Mouse (Mus musculus) testis, adult 2 months (tissue): ENCODE measurements at regions not wholly inside any gene's neighbourhood (a gene's known extent, or its start where the extent isn't known, plus 50 kb on each side); places are given as distances from the start of the nearest gene placed in this dataset.
A peak's percentile ranks its signal among the peaks of the same experiment; 100 is the strongest.
"Not testable (repeated sequence)": the region's sequence is repeated elsewhere in the genome, so short reads cannot be mapped to it uniquely, and the experiment has no call there.

Source experiments
- H3K27ac ChIP-seq: fragments of 200-500 bp; 2 replicates; pipeline ENCODE4 v1.5.1; 2012; ENCODE audit warnings: low read depth, low read length; ENCODE audit not compliant: control insufficient read depth, insufficient read depth
- H3K27me3 ChIP-seq: fragments of 200-500 bp; 2 replicates; pipeline ENCODE4 v1.6.1; 2012; ENCODE audit warnings: mild to moderate bottlenecking, low read length, moderate library complexity; ENCODE audit not compliant: control insufficient read depth, insufficient read depth
- H3K36me3 ChIP-seq: fragments of 200-500 bp; 2 replicates; pipeline ENCODE4 v1.6.1; 2012; ENCODE audit warnings: mild to moderate bottlenecking, low read length; ENCODE audit not compliant: control insufficient read depth, insufficient read depth
- H3K4me1 ChIP-seq: fragments of 200-500 bp; 2 replicates; pipeline ENCODE4 v1.6.1; 2012; ENCODE audit warnings: low read length; ENCODE audit not compliant: control insufficient read depth, insufficient read depth
- H3K4me3 ChIP-seq: fragments of 200-500 bp; 2 replicates; pipeline ENCODE4 v1.5.1; 2012; ENCODE audit warnings: low read depth, mild to moderate bottlenecking, low read length, moderate library complexity, mixed read lengths; ENCODE audit not compliant: control insufficient read depth
- CTCF ChIP-seq: fragments of 200-500 bp; IDR thresholded peaks from 2 replicates; pipeline ENCODE4 v1.5.1; 2012; ENCODE audit warnings: low read depth, mild to moderate bottlenecking, inconsistent platforms, low read length, moderate library complexity; ENCODE audit not compliant: control insufficient read depth, insufficient read depth, insufficient replicate concordance
- POLR2A ChIP-seq: fragments of 200-500 bp; IDR thresholded peaks from 2 replicates; pipeline ENCODE4 v1.6.1; 2012; ENCODE audit warnings: low read depth, mild to moderate bottlenecking, inconsistent platforms, low read length, moderate library complexity; ENCODE audit not compliant: control insufficient read depth

GRCm38 (mm10) chr3:57945765-57946164 lies 97.9 kb upstream of the Pfn2 start:
- TF ChIP-seq POLR2A (no peak), CTCF (no peak)
- Histone ChIP-seq H3K4me3 (no peak overlapping the region), H3K27me3 (no peaks in the 10 kb centered on the region), H3K36me3 (no peaks in the 10 kb centered on the region), H3K4me1 (no peaks in the 10 kb centered on the region; the same call in 1 of the 2 replicates), H3K27ac (no peak overlapping the region)

GRCm38 (mm10) chr3:57947331-57947730 lies 99.5 kb upstream of the Pfn2 start:
- H3K27ac ChIP-seq, result no peak overlapping the region
- H3K4me1 ChIP-seq, result no peaks in the 10 kb centered on the region; the same call in 1 of the 2 replicates
- H3K4me3 ChIP-seq, result no peak overlapping the region
- no peak for TF ChIP-seq CTCF
- no peak for TF ChIP-seq POLR2A
- no peaks in the 10 kb centered on the region for H3K36me3 ChIP-seq
- no peaks in the 10 kb centered on the region for H3K27me3 ChIP-seq

DNA sequence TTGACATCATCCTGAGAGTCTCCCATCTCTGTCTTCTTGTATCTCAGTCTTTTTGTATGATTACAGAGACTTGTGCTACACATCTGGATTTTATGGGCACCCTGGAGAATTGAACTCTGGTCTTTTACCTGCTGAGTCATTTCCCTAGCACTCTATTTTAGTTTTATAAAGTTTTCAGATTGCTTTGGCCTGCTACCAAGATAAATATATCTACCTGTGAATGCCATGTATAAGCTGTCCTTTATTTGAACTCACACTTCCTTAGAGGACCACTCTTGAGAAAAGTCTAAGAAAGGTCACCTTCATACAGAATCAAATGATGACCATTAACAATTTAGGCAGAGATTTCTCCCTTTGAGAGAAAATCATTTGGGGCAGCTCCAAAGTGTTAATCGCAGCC lies 100.8 kb upstream of the Pfn2 start:
- no peak overlapping the region for H3K27ac ChIP-seq
- no peaks in the 10 kb centered on the region for H3K27me3 ChIP-seq
- H3K4me1 ChIP-seq, result no peaks in the 10 kb centered on the region; the same call in 1 of the 2 replicates
- no peaks in the 10 kb centered on the region for H3K36me3 ChIP-seq
- no peak for TF ChIP-seq CTCF
- TF ChIP-seq POLR2A, result no peak
- no peak overlapping the region for H3K4me3 ChIP-seq

GRCm38 (mm10) chr3:57950431-57951331 lies 102.8 kb upstream of the Pfn2 start:
- peak overlapping the region; percentile 18; the same call in 1 of the 2 replicates for H3K27ac ChIP-seq
- no peak for TF ChIP-seq CTCF
- TF ChIP-seq POLR2A, result no peak
- no peaks in the 10 kb centered on the region; the same call in 1 of the 2 replicates for H3K4me1 ChIP-seq
- H3K36me3 ChIP-seq, result no peaks in the 10 kb centered on the region
- H3K27me3 ChIP-seq, result no peaks in the 10 kb centered on the region
- H3K4me3 ChIP-seq, result no peak overlapping the region

- Histone ChIP-seq H3K4me3 (no peak overlapping the region), H3K4me1 (no peaks in the 10 kb centered on the region; the same call in 1 of the 2 replicates), H3K27ac (no peak overlapping the region), H3K27me3 (no peaks in the 10 kb centered on the region), H3K36me3 (no peaks in the 10 kb centered on the region)
- TF ChIP-seq POLR2A (no peak), CTCF (no peak)
Observed at GRCm38 (mm10) chr3:57951438-57951837, 103.6 kb upstream of the Pfn2 start.

DNA sequence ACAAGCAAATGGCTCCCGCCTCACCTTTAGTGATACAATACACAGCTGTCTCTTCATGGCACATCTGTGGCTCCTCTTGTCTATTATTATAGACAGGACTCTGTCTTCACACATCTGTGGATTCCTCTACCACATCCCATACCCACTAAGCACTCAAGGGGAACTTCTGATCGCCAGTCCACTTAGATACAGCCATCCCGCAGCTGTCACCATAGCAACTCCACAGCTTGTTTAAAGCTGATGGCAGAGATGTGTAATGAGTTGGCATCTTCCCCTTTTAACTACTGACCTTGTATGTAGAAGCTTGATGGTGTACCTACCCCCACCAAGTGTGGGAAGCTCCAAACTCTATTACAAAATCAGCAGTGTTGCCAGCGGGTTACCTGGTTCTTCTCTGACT lies 109.5 kb upstream of the Pfn2 start:
- H3K4me1 ChIP-seq, result no peaks in the 10 kb centered on the region
- TF ChIP-seq CTCF (no peak), POLR2A (no peak)
- H3K27ac ChIP-seq, result no peak overlapping the region
- H3K4me3 ChIP-seq, result no peak overlapping the region
- H3K36me3 ChIP-seq, result no peaks in the 10 kb centered on the region
- no peaks in the 10 kb centered on the region for H3K27me3 ChIP-seq

DNA sequence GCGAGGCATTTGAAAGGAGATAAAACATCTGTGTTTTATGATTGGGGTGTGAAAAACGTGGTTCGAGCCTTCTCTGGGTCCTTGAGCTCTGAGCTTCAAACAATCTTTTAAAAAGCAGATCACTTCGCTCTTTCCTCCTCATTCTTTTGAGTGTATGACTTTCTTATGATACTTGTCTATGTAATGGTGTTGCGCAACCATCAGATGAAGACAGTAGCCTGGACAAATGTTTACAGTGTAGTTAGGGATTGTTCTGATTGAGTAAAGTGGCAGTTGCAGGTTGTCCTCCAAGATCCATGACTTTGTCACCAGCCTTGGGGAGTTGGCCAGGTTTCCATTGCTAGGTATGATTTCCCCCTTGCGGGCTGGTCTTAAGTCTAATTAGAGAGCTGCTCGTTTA lies 116.1 kb upstream of the Pfn2 start:
- no peaks in the 10 kb centered on the region for H3K36me3 ChIP-seq
- no peaks in the 10 kb centered on the region for H3K27me3 ChIP-seq
- H3K27ac ChIP-seq, result no peak overlapping the region
- no peak for TF ChIP-seq POLR2A
- TF ChIP-seq CTCF, result no peak
- no peak overlapping the region for H3K4me3 ChIP-seq
- no peaks in the 10 kb centered on the region for H3K4me1 ChIP-seq

DNA sequence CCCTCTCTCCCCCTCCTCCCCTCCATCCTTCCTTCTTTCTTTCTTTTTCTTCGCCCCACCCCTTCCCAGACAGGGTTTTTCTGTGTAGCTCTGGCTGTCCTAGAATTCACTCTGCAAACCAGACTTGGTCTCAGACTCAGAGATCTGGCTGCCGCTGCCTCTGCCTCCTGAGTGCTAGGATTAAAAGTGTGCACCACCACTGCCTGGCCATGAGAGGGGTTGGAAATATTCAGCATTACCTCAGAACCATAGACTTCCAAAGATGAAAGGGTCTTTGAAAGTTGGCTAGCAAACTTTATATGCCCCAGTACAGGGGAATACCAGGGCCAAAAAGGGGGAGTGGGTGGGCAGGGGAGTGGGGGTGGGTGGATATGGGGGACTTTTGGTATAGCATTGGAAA lies 122.7 kb upstream of the Pfn2 start:
- not testable (repeated sequence) for H3K27me3 ChIP-seq, H3K27ac ChIP-seq, H3K4me3 ChIP-seq, H3K4me1 ChIP-seq, H3K36me3 ChIP-seq
